Mouse (Mus musculus) megakaryocyte, embryonic 14.5 days (primary cell): ENCODE measurements around the gene Mex3a.

Source experiments
- FLI1 ChIP-seq: IDR thresholded peaks from 2 replicates; pipeline ENCODE4 v1.6.1; 2012; ENCODE audit warnings: low read length, inconsistent platforms, mixed read lengths
- GATA1 ChIP-seq: IDR thresholded peaks from 3 replicates; pipeline ENCODE4 v1.6.1; 2012; ENCODE audit warnings: mixed read lengths, low read length, inconsistent platforms, borderline replicate concordance

GRCm38 (mm10) chr3:88561989-88562388 is 29.8 kb downstream of the Mex3a start:
- no peak for TF ChIP-seq GATA1
- TF ChIP-seq FLI1, result no peak
